Mouse (Mus musculus) B cell, adult 2 months (primary cell): Measurements from ENCODE around the gene Gm2075.
"Not testable (repeated sequence)": the region's sequence is repeated elsewhere in the genome, so short reads cannot be mapped to it uniquely, and the experiment has no call there.

ENCODE experiments used
- DNase-seq, 2 experiments: peaks; one replicate each; pipeline ENCODE4 v3.0.0; 2022

The Gm2075 gene

GRCm38 (mm10) chr12:88011548-88011947, at the start of gene Gm2075:
TSS of gene Gm2075 (plus strand) at chr12:88011848.
- not testable (repeated sequence) for DNase-seq

GRCm38 (mm10) chr12:87984000-87984399, 27.6 kb upstream of the Gm2075 start:
- not testable (repeated sequence) for DNase-seq

GRCm38 (mm10) chr12:88004118-88004517, 7.5 kb upstream of the Gm2075 start:
- not testable (repeated sequence) for DNase-seq

GRCm38 (mm10) chr12:88018671-88019070, 7.0 kb downstream of the Gm2075 start, which contains the start of gene Gm6803:
TSS of gene Gm6803 (minus strand) at chr12:88018771.
- not testable (repeated sequence) for DNase-seq

GRCm38 (mm10) chr12:88026704-88027103, 15.1 kb downstream of the Gm2075 start, which contains the start of gene Gm2056:
TSS of gene Gm2056 (plus strand) at chr12:88027004.
- not testable (repeated sequence) for DNase-seq

- DNase-seq, result not testable (repeated sequence)
Observed at GRCm38 (mm10) chr12:88032250-88032649, 20.6 kb downstream of the Gm2075 start.

- not testable (repeated sequence) for DNase-seq
Observed at GRCm38 (mm10) chr12:88039062-88039461, 27.4 kb downstream of the Gm2075 start.

GRCm38 (mm10) chr12:88039703-88040102, 28.1 kb downstream of the Gm2075 start:
- DNase-seq, result not testable (repeated sequence)

GRCm38 (mm10) chr12:88045226-88045625, 33.6 kb downstream of the Gm2075 start:
- DNase-seq, result not testable (repeated sequence)
